Mouse (Mus musculus) testis, postnatal 10 days (tissue): ENCODE results near the gene Srrm3.
A peak's percentile ranks its signal among the peaks of the same experiment; 100 is the strongest.

Experiments used
- DNase-seq: peaks from one replicate; pipeline ENCODE4 v3.0.0; 2021; ENCODE audit warnings: low spot score

Srrm3 gene

GRCm38 (mm10) chr5:135903551-135904151 is 97.0 kb downstream of the Srrm3 start:
- peak; percentile 96 for DNase-seq

GRCm38 (mm10) chr5:135904259-135904658 is 97.6 kb downstream of the Srrm3 start:
- DNase-seq, result no peak

- no peak for DNase-seq
Measured at GRCm38 (mm10) chr5:135905320-135906225, 98.9 kb downstream of the Srrm3 start.

GRCm38 (mm10) chr5:135906846-135907245 is 100.2 kb downstream of the Srrm3 start:
- no peak for DNase-seq

GRCm38 (mm10) chr5:135907256-135907655 is 100.6 kb downstream of the Srrm3 start:
- DNase-seq, result no peak

- DNase-seq, result no peak
Measured at GRCm38 (mm10) chr5:135908185-135908584, 101.5 kb downstream of the Srrm3 start.

- no peak for DNase-seq
Measured at GRCm38 (mm10) chr5:135908989-135909388, 102.3 kb downstream of the Srrm3 start.

GRCm38 (mm10) chr5:135909646-135910045 is 103.0 kb downstream of the Srrm3 start:
- no peak for DNase-seq

GRCm38 (mm10) chr5:135910813-135911212 is 104.1 kb downstream of the Srrm3 start:
- DNase-seq, result no peak

- no peak for DNase-seq
Measured at GRCm38 (mm10) chr5:135911633-135912220, 105.0 kb downstream of the Srrm3 start.

GRCm38 (mm10) chr5:135913201-135913600 is 106.5 kb downstream of the Srrm3 start:
- no peak for DNase-seq

GRCm38 (mm10) chr5:135914156-135914555 is 107.5 kb downstream of the Srrm3 start:
- no peak for DNase-seq

GRCm38 (mm10) chr5:135916051-135916565 is 109.4 kb downstream of the Srrm3 start:
- no peak for DNase-seq

- no peak for DNase-seq
Measured at GRCm38 (mm10) chr5:135916601-135917000, 109.9 kb downstream of the Srrm3 start.

- no peak for DNase-seq
Measured at GRCm38 (mm10) chr5:135917327-135918058, 110.8 kb downstream of the Srrm3 start.

GRCm38 (mm10) chr5:135918059-135918437 is 111.4 kb downstream of the Srrm3 start:
- DNase-seq, result no peak

- no peak for DNase-seq
Measured at GRCm38 (mm10) chr5:135918593-135918992, 111.9 kb downstream of the Srrm3 start.

GRCm38 (mm10) chr5:135919902-135920301 is 113.2 kb downstream of the Srrm3 start:
- no peak for DNase-seq

- no peak for DNase-seq
Measured at GRCm38 (mm10) chr5:135923901-135924300, 117.2 kb downstream of the Srrm3 start.
